Mouse (Mus musculus) ES-E14 (cell line): ENCODE data around the gene Tcf23.
"Not testable (repeated sequence)": the region's sequence is repeated elsewhere in the genome, so short reads cannot be mapped to it uniquely, and the experiment has no call there.

Source experiments
- CHD2 ChIP-seq: IDR thresholded peaks from 2 replicates; pipeline ENCODE4 v1.6.1; 2014; ENCODE audit warnings: mild to moderate bottlenecking, low read depth, low read length, inconsistent platforms
- HCFC1 ChIP-seq: IDR thresholded peaks from 2 replicates; pipeline ENCODE4 v1.6.1; 2012; ENCODE audit warnings: low read length, inconsistent platforms, borderline replicate concordance; ENCODE audit not compliant: insufficient read depth
- MAFK ChIP-seq: IDR thresholded peaks from 2 replicates; pipeline ENCODE4 v1.6.1; 2014; ENCODE audit warnings: mild to moderate bottlenecking, low read depth, low read length, inconsistent platforms; ENCODE audit not compliant: insufficient read depth
- ZC3H11A ChIP-seq: IDR thresholded peaks from 2 replicates; pipeline ENCODE4 v1.6.1; 2012; ENCODE audit warnings: low read depth, mild to moderate bottlenecking, inconsistent platforms, low read length, borderline replicate concordance
- ZNF384 ChIP-seq: IDR thresholded peaks from 2 replicates; pipeline ENCODE4 v1.6.1; 2012; ENCODE audit warnings: low read depth, low read length, inconsistent platforms

GRCm38 (mm10) chr5:31021790-31022189 lies 53.3 kb downstream of the Tcf23 start:
- not testable (repeated sequence) for TF ChIP-seq HCFC1, CHD2, ZC3H11A, MAFK
- TF ChIP-seq ZNF384, result peak; percentile 64; the same call in 1 of the 2 replicates
